Mouse (Mus musculus) layer of hippocampus, adult 9-10 months (tissue): Measurements from ENCODE around the gene Gm14459.
"Not testable (repeated sequence)": the region's sequence is repeated elsewhere in the genome, so short reads cannot be mapped to it uniquely, and the experiment has no call there.

ENCODE experiments used
- DNase-seq: peaks from one replicate; pipeline ENCODE4 v3.0.0; 2022; ENCODE audit warnings: low spot score

Gene Gm14459

GRCm38 (mm10) chrX:8524854-8525253 lies at the start of gene Gm14459:
Gene Gm14459 (minus strand): TSS chrX:8524954.
- DNase-seq, result no peak

DNA sequence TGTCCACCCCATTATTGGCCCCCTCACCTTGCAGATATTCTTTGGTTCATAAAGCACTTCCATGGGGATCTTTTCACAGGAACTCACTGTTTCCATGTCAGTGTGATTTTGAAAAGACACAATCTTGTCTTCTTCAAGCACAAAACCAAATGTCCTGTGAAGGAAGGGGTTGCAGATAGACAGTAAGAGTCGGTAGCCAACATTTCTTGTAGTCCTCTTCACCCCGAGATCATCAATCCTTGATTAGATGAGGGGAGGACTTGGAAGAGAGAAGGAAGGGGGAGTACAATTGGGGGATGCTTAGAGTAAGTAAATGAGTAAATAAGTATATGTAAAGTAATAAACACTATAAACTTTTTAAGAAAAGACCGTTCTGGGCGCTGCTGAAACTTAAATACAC lies 23.4 kb upstream of the Gm14459 start, which contains the start of gene Ssxb6:
Gene Ssxb6 (minus strand): TSS at position 101 of the 400 bp plus-strand sequence.
- not testable (repeated sequence) for DNase-seq
